Mouse (Mus musculus) kidney, adult 11 months (tissue): ENCODE measurements around the gene Naa35.

Source experiments
- DNase-seq: peaks from one replicate; pipeline ENCODE4 v3.0.0; 2022

Gene Naa35

GRCm38 (mm10) chr13:59639368-59640177 lies 54.5 kb downstream of the Naa35 start:
- DNase-seq, result no peak

DNA sequence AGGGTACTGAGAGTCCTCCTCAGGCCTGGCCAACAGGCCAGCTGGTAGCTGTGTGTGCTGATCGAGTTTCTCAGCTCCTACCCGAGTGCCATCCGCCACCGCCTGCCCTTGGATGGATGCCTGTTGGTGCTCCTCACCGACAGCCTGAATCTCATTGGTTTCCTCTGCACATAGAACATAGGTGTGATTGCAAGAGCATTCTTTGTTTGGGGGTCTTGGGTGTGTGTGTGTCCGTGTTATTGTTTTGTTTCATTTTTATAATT lies 55.0 kb downstream of the Naa35 start:
- DNase-seq, result no peak

- DNase-seq, result no peak
Measured at GRCm38 (mm10) chr13:59642818-59643217, 57.8 kb downstream of the Naa35 start.

DNA sequence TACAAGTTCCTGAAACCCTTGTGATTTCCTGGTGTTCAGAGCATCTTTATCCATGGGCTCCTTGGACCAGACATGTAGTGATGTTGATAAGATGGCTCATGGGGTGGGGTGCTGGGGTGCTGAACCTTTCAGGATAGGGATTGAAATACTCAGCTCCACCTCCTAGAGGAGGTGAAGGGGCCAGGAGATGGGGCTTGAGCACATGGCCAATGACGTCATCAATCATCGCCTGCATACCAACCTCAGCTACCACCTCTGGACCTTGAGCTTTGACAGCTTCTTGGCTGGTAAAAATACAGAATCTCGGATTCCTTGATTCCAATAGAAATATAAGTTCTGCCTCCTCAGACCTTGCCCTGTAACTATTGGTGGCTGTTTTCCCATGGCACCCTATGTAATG lies 60.4 kb downstream of the Naa35 start:
- no peak for DNase-seq

- peak; percentile 43 for DNase-seq
Measured at GRCm38 (mm10) chr13:59646674-59647244, 61.7 kb downstream of the Naa35 start.

DNA sequence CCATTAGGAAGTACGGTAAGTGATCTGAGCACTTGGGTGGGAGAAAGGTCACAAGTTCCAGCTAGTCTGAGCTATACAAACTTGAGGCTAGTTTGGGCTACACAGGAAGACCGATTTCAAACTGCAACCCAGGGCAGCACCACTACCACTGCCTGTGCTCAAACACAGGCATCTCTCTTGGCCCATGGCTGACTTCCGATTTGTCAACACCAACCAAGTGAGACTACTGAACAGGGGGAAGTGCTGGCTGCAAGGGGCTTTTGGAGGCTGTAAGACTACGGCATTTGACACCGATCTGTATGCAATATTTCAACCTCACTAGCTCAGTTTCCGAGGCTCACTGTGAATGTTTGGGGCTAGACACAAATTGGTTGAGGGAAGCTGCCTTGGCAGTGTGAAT lies 62.4 kb downstream of the Naa35 start:
- DNase-seq, result no peak

DNA sequence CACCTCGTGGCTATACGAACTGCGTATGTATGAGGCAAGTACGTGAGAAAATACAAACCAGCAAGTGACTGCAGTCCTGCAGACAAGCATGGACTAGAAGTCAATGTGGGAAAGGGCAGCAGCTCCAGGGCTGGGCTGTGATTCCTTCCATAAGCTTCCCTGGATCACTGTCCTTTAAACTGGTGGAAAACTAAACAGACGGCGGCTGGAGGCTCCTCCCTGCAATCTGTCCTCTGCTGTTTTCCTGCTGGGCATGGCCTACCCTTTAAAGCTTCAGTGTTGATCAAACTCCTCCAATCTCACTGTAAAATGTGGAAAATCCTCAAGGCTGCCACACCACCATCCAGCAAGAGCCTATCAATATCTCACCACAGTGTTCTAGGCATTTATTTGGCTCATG lies 63.5 kb downstream of the Naa35 start:
- no peak for DNase-seq

GRCm38 (mm10) chr13:59649781-59650180 lies 64.7 kb downstream of the Naa35 start:
- no peak for DNase-seq

GRCm38 (mm10) chr13:59652651-59653050 lies 67.6 kb downstream of the Naa35 start:
- no peak for DNase-seq

GRCm38 (mm10) chr13:59653136-59653535 lies 68.1 kb downstream of the Naa35 start:
- DNase-seq, result no peak

- DNase-seq, result no peak
Measured at GRCm38 (mm10) chr13:59654465-59654864, 69.4 kb downstream of the Naa35 start.

DNA sequence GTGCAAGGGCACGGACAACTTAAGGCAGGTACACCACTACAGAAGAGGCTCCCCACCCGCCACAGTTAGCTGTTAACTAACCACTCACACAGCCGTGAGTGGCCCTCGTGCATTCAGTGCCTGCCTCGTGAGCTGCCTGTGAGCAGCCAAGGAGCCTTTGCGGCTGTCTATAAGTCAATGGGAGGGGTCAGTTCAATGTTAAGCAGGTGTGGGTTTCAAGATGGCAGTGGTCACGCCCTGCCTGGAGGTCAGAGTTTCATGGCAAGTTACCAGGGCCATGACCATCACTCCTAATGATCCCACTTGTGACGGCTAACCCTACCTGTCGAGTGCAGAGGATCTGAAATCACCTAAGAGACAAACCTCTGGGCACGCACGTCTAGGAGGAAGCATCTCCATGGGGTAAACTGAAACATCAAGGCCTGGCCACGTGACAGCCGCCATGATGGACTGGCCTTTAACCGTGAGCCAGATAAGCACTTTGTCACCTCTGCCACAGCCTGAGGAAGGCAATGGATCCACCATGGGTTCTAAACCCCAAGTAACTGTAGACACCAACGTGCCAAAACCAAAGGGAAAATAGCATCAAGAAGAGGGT lies 70.8 kb downstream of the Naa35 start:
- DNase-seq, result no peak

- no peak for DNase-seq
Measured at GRCm38 (mm10) chr13:59656316-59656832, 71.3 kb downstream of the Naa35 start.

DNA sequence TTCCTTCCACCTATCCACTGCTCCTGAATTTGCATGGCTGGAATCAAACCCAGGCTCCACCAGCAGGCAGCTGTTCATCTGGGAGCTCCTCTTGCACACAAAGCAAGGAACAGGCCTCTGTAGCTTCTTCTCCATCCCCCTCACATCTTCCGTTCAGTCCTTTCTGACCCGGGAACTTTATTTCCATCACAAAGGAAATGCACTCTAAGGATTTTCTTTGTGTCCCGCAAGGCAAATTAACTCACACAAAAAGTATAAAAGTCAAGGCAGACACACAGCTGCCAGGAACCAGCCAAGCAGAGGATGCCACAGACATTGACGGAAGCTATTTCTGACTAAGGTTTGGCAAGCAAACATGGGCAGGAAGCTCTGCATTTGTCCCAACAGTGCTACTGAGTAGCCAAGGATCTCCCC lies 71.9 kb downstream of the Naa35 start:
- peak; percentile 17 for DNase-seq

DNA sequence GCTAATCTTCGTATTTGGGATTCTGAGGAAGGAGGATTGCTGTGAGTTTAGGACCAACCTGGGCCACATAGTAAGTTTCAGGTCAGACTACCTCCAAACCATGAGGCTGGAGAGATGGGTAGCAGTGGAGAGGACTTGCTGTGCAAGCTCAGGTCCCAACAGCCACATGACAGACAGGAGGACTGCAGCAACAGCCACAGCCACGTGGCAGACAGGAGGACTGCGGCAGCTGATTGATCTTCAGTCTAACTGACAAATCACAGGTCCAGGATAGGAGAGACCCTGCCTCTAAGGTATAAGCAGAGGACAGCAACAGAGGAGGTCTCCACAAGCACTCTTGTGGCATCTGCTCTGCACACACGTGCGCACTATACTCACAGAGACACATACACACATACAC lies 72.7 kb downstream of the Naa35 start:
- no peak for DNase-seq

DNA sequence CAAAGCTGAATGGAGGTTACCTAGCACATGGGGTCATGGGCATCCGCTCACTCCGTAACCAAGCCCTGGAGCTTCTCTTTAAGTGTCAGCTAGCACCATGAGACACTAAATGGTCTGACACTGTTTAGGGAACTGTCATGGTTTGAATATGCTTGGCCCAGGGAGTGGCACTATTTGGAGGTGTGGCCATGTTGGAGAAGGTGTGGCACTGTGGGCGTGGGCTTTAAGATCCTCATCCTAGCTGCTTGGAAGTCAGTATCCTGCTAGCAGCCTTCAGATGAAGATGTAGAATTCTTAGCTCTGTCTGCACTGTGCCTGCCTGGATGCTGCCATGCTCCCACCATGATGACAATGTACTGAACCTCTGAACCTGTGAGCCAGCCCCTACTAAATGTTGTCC lies 75.3 kb downstream of the Naa35 start:
- no peak for DNase-seq

DNA sequence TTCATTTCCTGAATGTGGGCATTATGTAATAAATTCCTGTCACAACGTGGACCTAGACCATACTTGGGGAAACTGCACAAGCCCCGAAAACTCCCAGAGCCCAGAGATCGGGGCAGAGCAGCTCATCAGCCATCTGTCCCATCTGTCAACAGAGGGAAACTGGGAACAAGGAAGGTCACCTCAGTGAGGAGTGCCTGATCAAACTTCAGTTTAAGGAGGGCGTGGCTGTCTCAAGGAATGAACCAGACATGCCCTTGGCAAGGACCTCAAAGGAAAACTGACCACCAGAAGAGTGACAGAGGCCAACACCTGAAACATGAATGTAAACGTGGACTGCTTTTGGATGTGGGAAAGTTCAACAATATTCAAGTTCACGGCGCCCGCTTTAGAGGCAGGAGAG lies 76.3 kb downstream of the Naa35 start:
- no peak for DNase-seq

DNA sequence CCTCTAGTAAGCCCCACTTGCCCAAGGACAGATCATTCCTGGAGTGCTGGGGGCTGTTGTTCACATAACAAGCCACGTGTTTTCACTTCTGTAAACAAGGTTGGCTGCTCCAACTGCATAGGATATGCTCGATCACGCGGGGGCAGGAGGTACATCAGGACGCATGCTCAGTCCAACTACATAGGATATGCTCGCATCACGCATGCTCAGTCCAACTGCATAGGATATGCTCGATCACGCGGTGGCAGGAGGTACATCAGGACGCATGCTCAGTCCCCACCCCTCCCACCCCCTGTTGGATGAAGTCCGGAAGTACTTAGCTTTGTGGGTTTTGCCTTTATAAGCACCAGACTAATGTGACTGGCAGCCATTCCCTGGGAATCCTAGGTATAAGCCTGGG lies 76.9 kb downstream of the Naa35 start:
- DNase-seq, result no peak

- DNase-seq, result peak; percentile 15
Measured at GRCm38 (mm10) chr13:59663939-59664712, 79.1 kb downstream of the Naa35 start.

DNA sequence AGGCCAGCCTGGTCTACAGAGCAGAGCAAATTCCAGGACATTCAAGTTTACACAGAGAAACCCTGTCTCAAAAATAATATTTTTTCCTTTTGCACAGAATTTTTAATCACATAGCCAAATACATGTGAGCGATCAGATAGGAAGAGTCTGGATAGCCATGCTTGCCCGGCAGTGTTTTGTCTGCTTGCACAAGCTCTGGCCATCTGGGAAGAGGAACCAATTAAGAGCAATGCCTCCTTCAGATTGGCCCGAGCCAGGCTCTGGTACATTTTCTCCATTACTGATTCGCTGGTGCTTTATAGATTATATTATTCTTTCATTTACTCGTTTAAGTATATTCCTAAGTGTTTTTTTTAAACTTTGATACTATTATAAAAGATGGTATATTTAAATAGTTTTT lies 82.7 kb downstream of the Naa35 start:
- DNase-seq, result no peak

DNA sequence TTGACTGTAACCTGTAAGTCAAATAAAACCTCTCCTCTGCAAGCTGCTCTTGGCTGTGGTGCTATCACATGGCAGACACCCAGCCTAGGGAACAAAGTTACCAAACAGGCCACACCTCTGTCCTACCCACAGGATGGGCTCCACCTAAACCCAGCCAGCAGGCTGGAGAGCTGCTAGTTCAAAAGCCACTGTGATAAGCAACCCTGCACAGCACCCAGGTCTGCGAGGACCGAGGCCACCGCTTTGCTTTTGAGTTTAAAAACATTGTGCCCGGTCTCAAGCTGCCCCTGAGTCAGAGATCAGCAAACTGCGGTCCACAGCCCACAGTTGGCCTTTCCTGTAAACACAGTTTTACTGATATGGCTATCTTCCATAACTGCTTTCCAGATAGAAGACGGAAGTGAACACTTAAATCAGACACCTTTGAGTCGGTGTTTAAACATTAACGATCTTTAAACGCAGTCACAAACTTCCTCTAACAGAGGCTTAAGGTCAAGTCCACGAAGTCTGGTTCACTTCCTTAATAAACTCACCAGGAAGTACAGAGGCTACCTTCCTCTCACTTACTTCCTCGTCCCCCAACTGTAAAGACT lies 83.5 kb downstream of the Naa35 start:
- DNase-seq, result peak; percentile 21

DNA sequence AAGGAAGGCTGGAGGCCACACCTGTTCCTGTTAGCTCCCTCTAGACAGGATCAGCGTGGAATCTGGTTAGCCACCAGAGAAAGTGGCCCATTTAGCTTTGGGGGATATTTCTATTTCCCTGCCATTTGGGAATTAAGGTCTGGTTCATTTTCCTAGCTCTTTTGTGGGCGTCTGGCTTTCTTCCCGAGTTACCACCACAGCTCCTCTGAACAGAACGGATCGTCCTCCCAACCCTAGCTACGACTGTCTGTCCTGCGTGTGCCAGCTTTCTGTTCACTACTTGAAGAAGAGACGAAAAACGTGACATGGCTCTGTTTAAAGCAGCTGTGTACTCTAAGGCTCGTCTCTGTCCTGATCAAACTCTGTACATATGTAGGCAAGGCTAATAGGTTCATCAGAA lies 84.9 kb downstream of the Naa35 start:
- no peak for DNase-seq

DNA sequence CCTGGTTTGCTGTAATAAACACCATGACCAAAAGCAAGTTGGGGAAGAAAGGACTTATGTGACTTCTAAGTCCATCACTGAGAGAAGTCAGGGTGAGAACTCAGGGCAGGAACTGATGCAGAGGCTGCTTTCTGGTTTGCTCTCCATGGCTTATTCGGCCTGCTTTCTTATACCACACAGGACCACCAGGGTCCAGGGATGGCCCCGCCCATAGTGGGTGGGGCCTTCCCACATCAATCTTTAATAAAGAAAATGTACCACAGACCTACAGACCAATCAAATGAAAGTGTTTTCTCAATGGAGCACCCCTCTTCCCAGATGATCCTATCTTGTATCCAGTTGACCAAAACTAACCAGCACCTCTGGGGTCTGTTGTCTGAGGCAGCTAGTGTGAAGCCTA lies 86.5 kb downstream of the Naa35 start:
- DNase-seq, result no peak
